Mouse (Mus musculus) lung, embryonic 16.5 days (tissue): ENCODE measurements around the gene Marcks. TPM values are rescaled to one million over a fixed set of nuclear protein-coding genes. Genes with fewer than 3 reads are reported as not detected.
A peak's percentile ranks its signal among the peaks of the same experiment; 100 is the strongest.

Experiments used
- ATAC-seq: fragments of 200-750 bp; cut with Nextera tagmentation; 2 replicates; pipeline ENCODE4 v1.8.0; 2017; ENCODE audit warnings: low read depth, mild to moderate bottlenecking, moderate library complexity
- H3K27ac ChIP-seq: fragments of 300-500 bp; sonication (generic); 2 replicates; pipeline ENCODE4 v1.5.1; 2014; ENCODE audit warnings: mild to moderate bottlenecking, control low read depth, low read length
- H3K27me3 ChIP-seq: fragments of 300-500 bp; sonication (generic); 2 replicates; pipeline ENCODE4 v1.6.1; 2014; ENCODE audit warnings: low read depth, low read length, mixed read lengths; ENCODE audit not compliant: control insufficient read depth, insufficient read depth
- H3K36me3 ChIP-seq: fragments of 300-500 bp; sonication (generic); 2 replicates; pipeline ENCODE4 v1.6.1; 2014; ENCODE audit warnings: low read length; ENCODE audit not compliant: control insufficient read depth, insufficient read depth
- H3K4me1 ChIP-seq: fragments of 300-500 bp; sonication (generic); replicated peaks from 2 replicates; pipeline ENCODE4 v1.6.1; 2014; ENCODE audit warnings: low read length, mixed read lengths; ENCODE audit not compliant: control insufficient read depth, insufficient read depth
- H3K4me2 ChIP-seq: fragments of 300-500 bp; sonication (generic); 2 replicates; pipeline ENCODE4 v1.6.1; 2014; ENCODE audit warnings: low read depth, low read length, control low read depth
- H3K4me3 ChIP-seq: fragments of 300-500 bp; sonication (generic); 2 replicates; pipeline ENCODE4 v1.5.1; 2014; ENCODE audit warnings: mild to moderate bottlenecking, low read length, control low read depth
- H3K9ac ChIP-seq: fragments of 300-500 bp; sonication (generic); 2 replicates; pipeline ENCODE4 v1.6.1; 2014; ENCODE audit warnings: low read length, control low read depth
- H3K9me3 ChIP-seq: fragments of 300-500 bp; sonication (generic); 2 replicates; pipeline ENCODE4 v1.6.1; 2016; ENCODE audit warnings: low read length; ENCODE audit not compliant: control insufficient read depth
- WGBS: fragments of 180-500 bp; shearing (Covaris S2); extraction: QIAGEN DNeasy Blood & Tissue Kit; methylation state at CpG from one replicate; pipeline ENCODE4 v1.1.7; 2014; 5-methylcytosine and 5-hydroxymethylcytosine counted together
- polyA plus RNA-seq: library from polyadenylated mRNA; unstranded; fragments of >200 nt; fragmentation: Nextera tagmentation; extraction: Ambion mirVana; gene quantifications from 2 replicates; pipeline ENCODE4 v1.2.1, GENCODE M21; 2015

Marcks gene
- polyA plus RNA-seq, 1 experiment from 2014 or later, result 83.9 TPM

- 10% methylated on average over 1 of the region's 2 CpGs for WGBS
- H3K36me3 ChIP-seq, result no peaks in the 10 kb centered on the region
- no peak overlapping the region for H3K9ac ChIP-seq
- ATAC-seq, result peak; percentile 88
- no peaks in the 10 kb centered on the region for H3K27me3 ChIP-seq
- H3K9me3 ChIP-seq, result no peaks in the 10 kb centered on the region
- no peak overlapping the region for H3K4me2 ChIP-seq
- H3K4me1 ChIP-seq, result 0 out of 2 replicates have a peak, but pooled peaks cover 2% of the 10 kb centered on the region
- no peak overlapping the region for H3K27ac ChIP-seq
- no peak overlapping the region for H3K4me3 ChIP-seq
Measured at GRCm38 (mm10) chr10:37155131-37155530, 16.4 kb upstream of the Marcks start.

GRCm38 (mm10) chr10:37151539-37152271 is 13.0 kb upstream of the Marcks start:
- no peak overlapping the region for H3K4me2 ChIP-seq
- 78% methylated on average over 7 of the region's 7 CpGs for WGBS

GRCm38 (mm10) chr10:37148016-37148415 is 9.3 kb upstream of the Marcks start:
- Histone ChIP-seq H3K4me1 (no peaks in the 10 kb centered on the region), H3K4me3 (no peak overlapping the region), H3K4me2 (no peak overlapping the region), H3K9me3 (no peaks in the 10 kb centered on the region), H3K27me3 (no peaks in the 10 kb centered on the region), H3K36me3 (no peaks in the 10 kb centered on the region), H3K9ac (no peak overlapping the region), H3K27ac (no peak overlapping the region)
- no peak for ATAC-seq
- whole genome bisulfite sequencing, result 61% methylated on average over 3 of the region's 3 CpGs

More at GRCm38 (mm10) chr10:37151539-37152271, 13.0 kb upstream of the Marcks start:
- H3K9me3 ChIP-seq, result no peaks in the 10 kb centered on the region
- 0 out of 2 replicates have a peak, but pooled peaks cover 2% of the 10 kb centered on the region for H3K4me1 ChIP-seq
- H3K27me3 ChIP-seq, result no peaks in the 10 kb centered on the region
- no peak for ATAC-seq
- no peaks in the 10 kb centered on the region for H3K36me3 ChIP-seq
- no peak overlapping the region for H3K9ac ChIP-seq
- H3K27ac ChIP-seq, result no peak overlapping the region
- H3K4me3 ChIP-seq, result no peak overlapping the region

DNA sequence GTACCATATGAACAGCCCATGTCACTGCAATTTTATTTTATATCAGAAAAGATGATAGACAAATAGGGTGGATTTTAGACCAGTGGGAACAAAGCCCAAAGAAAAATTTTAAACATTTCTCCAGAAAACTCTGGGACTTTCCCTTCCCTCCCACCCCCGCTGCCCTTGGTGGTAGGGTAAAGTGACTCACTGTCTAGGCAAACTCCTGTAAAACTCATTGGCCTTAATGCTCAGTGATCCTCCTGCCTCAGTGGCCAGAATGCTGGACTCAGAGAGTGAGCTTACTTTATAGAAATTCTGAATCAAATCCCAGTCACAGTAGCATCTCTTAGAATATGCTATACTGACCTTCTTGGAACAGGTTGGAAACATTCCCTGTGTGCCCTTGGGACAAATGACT is 6.7 kb upstream of the Marcks start:
- ATAC-seq, result no peak
- H3K4me3 ChIP-seq, result no peak overlapping the region
- WGBS, result 100% methylated on average over 1 of the region's 1 CpGs
- peaks cover 5% of the 10 kb centered on the region for H3K4me1 ChIP-seq
- no peaks in the 10 kb centered on the region for H3K36me3 ChIP-seq
- H3K9me3 ChIP-seq, result no peaks in the 10 kb centered on the region
- H3K27ac ChIP-seq, result no peak overlapping the region
- H3K9ac ChIP-seq, result no peak overlapping the region
- no peaks in the 10 kb centered on the region for H3K27me3 ChIP-seq
- H3K4me2 ChIP-seq, result no peak overlapping the region

- H3K4me3 ChIP-seq, result peak overlapping the region; percentile 81
- ATAC-seq, result no peak
Measured at GRCm38 (mm10) chr10:37141621-37142020, 2.9 kb upstream of the Marcks start.

DNA sequence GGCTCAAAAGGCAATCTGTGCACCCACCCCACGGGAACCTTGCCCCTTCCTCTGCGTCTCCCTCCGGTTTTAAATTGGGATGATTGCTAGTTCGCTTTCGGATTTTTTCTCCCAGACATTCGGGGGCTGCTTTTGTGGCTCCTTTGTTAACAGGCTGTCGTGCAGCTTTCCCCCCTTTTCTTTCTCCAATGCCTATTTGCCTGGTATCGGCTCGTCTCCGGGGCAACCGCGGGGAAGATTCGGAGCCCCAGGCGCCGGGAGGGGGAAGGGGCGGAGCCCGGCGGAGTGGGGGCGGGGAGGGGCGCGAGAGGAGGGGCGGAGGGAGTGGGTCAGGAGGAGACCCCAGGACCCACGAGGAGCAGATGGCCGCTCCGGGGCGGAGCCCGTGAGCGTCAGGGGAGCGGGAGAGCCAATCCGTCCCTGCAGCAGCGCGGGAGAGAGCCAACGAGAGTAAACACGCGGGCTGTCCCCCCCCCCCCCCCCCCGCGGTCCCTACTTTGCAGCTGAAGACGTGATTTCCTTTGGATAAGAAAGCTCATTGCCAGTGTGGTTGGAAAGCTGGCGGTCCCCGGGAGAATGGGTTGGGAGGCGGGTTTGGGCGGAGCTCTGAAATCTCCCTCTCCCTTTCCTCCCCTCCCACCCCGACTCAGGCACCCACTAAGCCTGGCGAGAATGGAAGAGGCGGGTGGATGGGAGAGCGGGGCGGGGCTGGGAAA is 2.2 kb upstream of the Marcks start:
- Histone ChIP-seq H3K27me3 (no peaks in the 10 kb centered on the region), H3K4me3 (peak overlapping the region; percentile 81), H3K27ac (peak overlapping the region; percentile 97), H3K9me3 (no peaks in the 10 kb centered on the region), H3K36me3 (no peaks in the 10 kb centered on the region), H3K9ac (peak overlapping the region; percentile 83), H3K4me1 (peaks cover 5% of the 10 kb centered on the region), H3K4me2 (peak overlapping the region; percentile 93)
- peak; percentile 89 for ATAC-seq
- under 1% methylated on average over 37 of the region's 47 CpGs for WGBS

More at GRCm38 (mm10) chr10:37141621-37142020, 2.9 kb upstream of the Marcks start:
- 66% methylated on average over 4 of the region's 4 CpGs for WGBS
- Histone ChIP-seq H3K9me3 (no peaks in the 10 kb centered on the region), H3K4me1 (peaks cover 5% of the 10 kb centered on the region), H3K9ac (peak overlapping the region; percentile 83), H3K27me3 (no peaks in the 10 kb centered on the region), H3K27ac (peak overlapping the region; percentile 97), H3K4me2 (peak overlapping the region; percentile 93), H3K36me3 (no peaks in the 10 kb centered on the region)

DNA sequence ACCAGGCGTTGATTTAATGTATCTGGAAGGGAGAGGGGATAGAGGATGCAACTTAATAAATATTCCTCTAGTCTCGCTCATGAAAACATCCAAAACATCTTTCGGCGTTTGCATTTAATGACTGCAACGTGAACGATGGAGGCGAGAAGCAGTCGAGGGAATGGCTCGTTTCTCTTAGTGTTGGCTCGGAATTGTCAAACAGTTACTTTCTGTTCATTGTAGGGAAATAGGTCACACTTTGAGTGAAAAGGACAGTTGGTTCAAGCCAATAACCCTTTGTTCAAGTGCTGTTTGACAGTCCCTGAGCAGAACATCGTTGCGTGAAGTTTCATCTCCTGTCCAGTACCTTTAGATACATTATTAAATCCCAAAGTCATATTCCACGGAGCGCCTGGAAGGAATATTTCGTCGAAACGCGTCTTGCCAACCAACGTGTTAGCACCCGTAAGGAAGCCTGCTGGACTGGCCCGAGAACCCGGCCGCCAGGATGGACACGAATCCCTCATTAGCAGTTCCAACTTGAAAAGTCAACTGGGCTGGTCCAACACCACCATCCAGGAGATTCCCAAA is 1.5 kb upstream of the Marcks start:
- peak overlapping the region; percentile 83 for H3K9ac ChIP-seq
- H3K27me3 ChIP-seq, result no peaks in the 10 kb centered on the region

DNA sequence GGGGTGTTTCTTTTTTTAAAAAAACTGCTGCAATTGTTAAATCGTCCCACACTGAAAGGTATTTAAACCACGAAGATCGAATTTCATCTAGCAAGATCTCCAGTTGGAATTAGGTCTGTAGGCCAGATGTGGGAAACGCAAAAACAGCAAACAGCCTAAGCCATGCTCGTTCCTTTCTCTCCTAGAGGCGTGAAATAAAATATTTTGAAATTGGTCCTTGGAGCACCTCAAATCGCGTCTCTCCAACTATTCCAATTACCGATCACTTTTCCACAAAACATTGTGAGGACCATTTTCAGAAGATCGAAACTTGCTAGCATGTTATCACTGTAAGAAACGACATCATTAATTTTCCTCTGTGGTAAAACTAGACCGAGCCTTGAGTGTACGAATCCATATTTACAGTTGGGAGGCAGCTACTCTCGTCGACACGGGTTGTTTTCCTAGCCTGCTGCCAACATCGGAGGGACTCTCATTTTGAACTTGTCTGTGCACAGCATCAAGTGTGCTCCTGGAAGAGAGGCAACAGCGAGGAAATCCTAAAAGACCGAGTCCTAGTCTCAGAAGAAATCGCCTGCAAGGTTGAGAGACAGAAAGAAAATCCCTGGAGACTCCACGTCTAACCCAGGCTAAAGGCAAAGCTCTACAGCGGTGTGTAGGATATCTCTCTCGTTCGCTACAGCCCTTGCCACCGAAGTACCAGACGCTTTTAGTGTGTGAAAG is 884 bp upstream of the Marcks start:
- WGBS, result under 1% methylated on average over 26 of the region's 26 CpGs
- H3K36me3 ChIP-seq, result peaks cover 4% of the 10 kb centered on the region
- no peaks in the 10 kb centered on the region for H3K27me3 ChIP-seq
- H3K9ac ChIP-seq, result peak overlapping the region; percentile 83
- peak overlapping the region; percentile 93 for H3K4me2 ChIP-seq
- H3K27ac ChIP-seq, result peak overlapping the region; percentile 97
- no peaks in the 10 kb centered on the region for H3K9me3 ChIP-seq
- peak overlapping the region; percentile 81 for H3K4me3 ChIP-seq
- peaks cover 8% of the 10 kb centered on the region for H3K4me1 ChIP-seq
- ATAC-seq, result no peak

More for the DNA sequence above, 1.5 kb upstream of the Marcks start:
- ATAC-seq, result no peak
- peak overlapping the region; percentile 97 for H3K27ac ChIP-seq
- H3K36me3 ChIP-seq, result no peaks in the 10 kb centered on the region
- H3K4me2 ChIP-seq, result peak overlapping the region; percentile 93
- H3K4me1 ChIP-seq, result peaks cover 5% of the 10 kb centered on the region
- WGBS, result under 1% methylated on average over 24 of the region's 24 CpGs
- no peaks in the 10 kb centered on the region for H3K9me3 ChIP-seq
- H3K4me3 ChIP-seq, result peak overlapping the region; percentile 81
